Mouse (Mus musculus): Measurements from ENCODE around the gene Lamc1. TPM values are rescaled to one million over a fixed set of nuclear protein-coding genes. Genes with fewer than 3 reads are reported as not detected.

The Lamc1 gene
- polyA plus RNA-seq, 1 experiment from 2014 or later: 14.4 TPM

DNA sequence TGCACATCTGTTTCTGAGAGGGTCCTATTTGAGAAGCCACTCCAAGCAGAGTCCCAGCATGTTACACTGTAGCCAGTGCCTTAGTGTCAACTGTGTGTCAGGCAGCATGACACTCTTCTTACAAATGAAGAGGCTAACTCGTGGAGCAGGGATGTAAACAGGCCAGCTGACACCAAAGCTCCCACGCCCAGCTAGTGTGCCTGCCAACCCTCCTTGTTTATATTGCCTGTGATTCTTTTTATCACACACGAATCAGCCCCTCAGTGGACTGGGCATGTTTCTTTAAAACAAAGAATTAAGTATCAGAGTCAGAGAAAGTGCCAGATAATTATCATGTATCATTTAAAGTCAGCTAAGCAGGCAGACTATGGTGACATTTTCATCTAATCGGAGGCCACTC is 104.7 kb downstream of the Lamc1 start:
- WGBS: 68% methylated on average over 4 of the region's 4 CpGs
- Histone ChIP-seq H3K36me3 (ENCODE audit: control insufficient read depth, insufficient read depth) (peaks cover 35% of the 10 kb centered on the region), H3K4me3 (replicated peaks; ENCODE audit: low read length) (no peak overlapping the region), H3K9me3 (ENCODE audit: control insufficient read depth, low read length) (no peaks in the 10 kb centered on the region), H3K27me3 (replicated peaks; ENCODE audit: control insufficient read depth, insufficient read depth, low read length) (no peaks in the 10 kb centered on the region), H3K9ac (replicated peaks; ENCODE audit: low read depth, low read length) (no peak overlapping the region), H3K27ac (ENCODE audit: low read length) (no peak overlapping the region), H3K4me1 (replicated peaks; ENCODE audit: control insufficient read depth, insufficient read depth, low read length) (no peaks in the 10 kb centered on the region), H3K4me2 (ENCODE audit: low read length) (no peak overlapping the region)
- ATAC-seq: no peak

GRCm38 (mm10) chr1:153227096-153227495 is 105.5 kb downstream of the Lamc1 start:
- H3K27ac ChIP-seq (ENCODE audit: low read length): no peak overlapping the region
- 86% methylated on average over 8 of the region's 8 CpGs for WGBS
- H3K4me3 ChIP-seq (replicated peaks; ENCODE audit: low read length): no peak overlapping the region
- H3K9me3 ChIP-seq (ENCODE audit: control insufficient read depth, low read length): no peaks in the 10 kb centered on the region
- ATAC-seq: no peak
- no peaks in the 10 kb centered on the region for H3K27me3 ChIP-seq (replicated peaks; ENCODE audit: control insufficient read depth, insufficient read depth, low read length)
- no peaks in the 10 kb centered on the region for H3K4me1 ChIP-seq (replicated peaks; ENCODE audit: control insufficient read depth, insufficient read depth, low read length)
- peaks cover 33% of the 10 kb centered on the region for H3K36me3 ChIP-seq (ENCODE audit: control insufficient read depth, insufficient read depth)
- H3K9ac ChIP-seq (replicated peaks; ENCODE audit: low read depth, low read length): no peak overlapping the region
- H3K4me2 ChIP-seq (ENCODE audit: low read length): no peak overlapping the region

DNA sequence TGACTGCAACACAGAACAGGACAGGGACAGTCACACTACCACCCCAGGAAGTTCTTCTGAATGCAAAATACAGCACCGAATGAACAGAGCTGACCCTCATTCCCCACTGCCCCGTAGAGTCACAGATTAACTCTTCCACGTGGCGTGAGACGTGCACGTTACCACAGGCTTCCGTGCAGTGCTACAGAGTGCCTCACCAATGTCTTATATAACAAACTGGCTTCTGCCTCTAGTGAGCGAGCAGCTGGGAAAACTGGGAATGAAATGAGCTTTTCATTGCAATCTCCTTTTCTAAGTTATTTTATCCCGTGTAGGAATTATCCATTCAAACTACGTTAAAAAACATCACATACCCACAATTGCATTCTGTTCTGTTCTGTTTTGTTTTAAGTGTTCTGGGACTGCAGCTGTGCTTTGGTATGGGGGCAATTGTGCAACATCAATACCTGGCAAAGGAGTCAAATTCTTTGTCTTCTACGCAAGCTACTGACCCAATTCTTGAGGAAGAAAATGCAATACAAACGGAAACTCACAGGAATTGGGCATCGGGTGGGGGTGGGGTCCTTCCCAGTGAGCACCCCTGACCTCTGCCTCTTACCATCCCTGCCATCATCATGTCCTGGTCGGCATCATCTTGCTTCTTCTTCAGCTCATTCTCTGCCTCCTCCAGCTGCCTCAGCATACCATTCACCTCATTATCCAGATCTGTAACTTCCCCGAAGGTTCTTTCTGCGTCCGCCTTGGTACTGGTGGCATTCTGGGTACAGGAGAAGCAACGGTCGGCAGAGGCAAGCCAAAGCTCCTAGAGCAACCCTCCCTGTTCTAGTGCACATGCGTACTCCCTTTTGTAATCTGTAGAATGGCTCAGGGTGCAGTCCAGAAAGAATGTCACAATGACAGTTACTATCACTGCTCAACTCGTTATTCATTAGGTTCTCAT is 106.5 kb downstream of the Lamc1 start:
- Histone ChIP-seq H3K4me2 (ENCODE audit: low read length) (no peak overlapping the region), H3K9ac (replicated peaks; ENCODE audit: low read depth, low read length) (no peak overlapping the region), H3K9me3 (ENCODE audit: control insufficient read depth, low read length) (no peaks in the 10 kb centered on the region), H3K27ac (ENCODE audit: low read length) (no peak overlapping the region), H3K27me3 (replicated peaks; ENCODE audit: control insufficient read depth, insufficient read depth, low read length) (no peaks in the 10 kb centered on the region), H3K4me3 (replicated peaks; ENCODE audit: low read length) (no peak overlapping the region), H3K4me1 (replicated peaks; ENCODE audit: control insufficient read depth, insufficient read depth, low read length) (no peaks in the 10 kb centered on the region), H3K36me3 (ENCODE audit: control insufficient read depth, insufficient read depth) (peaks cover 34% of the 10 kb centered on the region)
- 85% methylated on average over 21 of the region's 21 CpGs for WGBS
- ATAC-seq: no peak

- 79% methylated on average over 5 of the region's 5 CpGs for WGBS
Observed at GRCm38 (mm10) chr1:153224331-153224730, 108.3 kb downstream of the Lamc1 start.

DNA sequence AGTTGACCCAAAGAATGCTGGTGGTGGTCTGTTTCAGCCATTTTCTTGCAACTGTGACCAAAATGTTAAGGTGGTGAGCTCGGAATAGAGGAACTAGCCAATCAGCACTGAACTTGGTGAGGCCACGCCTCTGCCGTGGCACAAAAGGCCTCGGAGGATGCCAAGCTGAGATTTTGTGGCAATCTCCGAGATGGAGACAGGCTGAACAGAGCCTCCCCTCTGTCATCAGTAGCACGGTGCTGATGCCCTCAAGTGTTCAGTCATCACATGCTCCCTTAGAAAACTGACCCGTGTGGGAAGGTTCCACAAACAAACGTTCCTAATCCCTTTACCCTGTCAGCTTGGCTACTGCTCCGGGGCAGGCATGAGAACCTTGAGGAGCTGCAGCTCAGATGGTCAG is 113.2 kb downstream of the Lamc1 start:
- H3K36me3 ChIP-seq (ENCODE audit: control insufficient read depth, insufficient read depth): peaks cover 8% of the 10 kb centered on the region
- no peaks in the 10 kb centered on the region for H3K27me3 ChIP-seq (replicated peaks; ENCODE audit: control insufficient read depth, insufficient read depth, low read length)
- no peak overlapping the region for H3K4me2 ChIP-seq (ENCODE audit: low read length)
- no peaks in the 10 kb centered on the region for H3K9me3 ChIP-seq (ENCODE audit: control insufficient read depth, low read length)
- no peak overlapping the region for H3K9ac ChIP-seq (replicated peaks; ENCODE audit: low read depth, low read length)
- WGBS: 47% methylated on average over 9 of the region's 9 CpGs
- peak; percentile 54; the same call in 1 of the 2 replicates for ATAC-seq
- no peak overlapping the region for H3K4me3 ChIP-seq (replicated peaks; ENCODE audit: low read length)
- H3K4me1 ChIP-seq (replicated peaks; ENCODE audit: control insufficient read depth, insufficient read depth, low read length): no peaks in the 10 kb centered on the region
- H3K27ac ChIP-seq (ENCODE audit: low read length): no peak overlapping the region

More at GRCm38 (mm10) chr1:153224331-153224730, 108.3 kb downstream of the Lamc1 start:
- H3K4me3 ChIP-seq (replicated peaks; ENCODE audit: low read length): no peak overlapping the region
- ATAC-seq: no peak
- H3K9ac ChIP-seq (replicated peaks; ENCODE audit: low read depth, low read length): no peak overlapping the region
- no peaks in the 10 kb centered on the region for H3K27me3 ChIP-seq (replicated peaks; ENCODE audit: control insufficient read depth, insufficient read depth, low read length)
- no peak overlapping the region for H3K27ac ChIP-seq (ENCODE audit: low read length)
- H3K4me2 ChIP-seq (ENCODE audit: low read length): no peak overlapping the region
- H3K36me3 ChIP-seq (ENCODE audit: control insufficient read depth, insufficient read depth): peaks cover 27% of the 10 kb centered on the region
- no peaks in the 10 kb centered on the region for H3K4me1 ChIP-seq (replicated peaks; ENCODE audit: control insufficient read depth, insufficient read depth, low read length)
- no peaks in the 10 kb centered on the region for H3K9me3 ChIP-seq (ENCODE audit: control insufficient read depth, low read length)

DNA sequence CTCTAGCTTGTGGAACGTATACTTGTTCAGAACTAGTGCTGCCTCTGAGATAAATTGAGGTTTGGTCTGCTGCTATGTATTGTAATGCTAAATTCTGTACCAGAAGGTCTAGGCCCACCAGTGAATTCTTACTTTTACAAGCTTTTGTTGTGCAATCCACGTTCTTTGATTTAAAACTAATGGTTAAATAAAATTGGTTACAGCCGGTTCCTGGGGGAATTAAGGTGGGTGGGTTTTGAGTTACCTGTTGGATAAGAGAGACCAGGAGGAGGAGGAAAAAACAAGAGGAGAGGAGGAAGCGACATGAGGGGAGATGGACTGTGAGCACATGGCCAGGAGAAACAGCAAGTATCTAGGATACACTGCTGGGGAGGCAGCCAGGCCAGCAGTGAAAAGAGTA is 116.1 kb downstream of the Lamc1 start:
- H3K4me1 ChIP-seq (replicated peaks; ENCODE audit: control insufficient read depth, insufficient read depth, low read length): no peaks in the 10 kb centered on the region
- H3K27me3 ChIP-seq (replicated peaks; ENCODE audit: control insufficient read depth, insufficient read depth, low read length): no peaks in the 10 kb centered on the region
- no peak overlapping the region for H3K9ac ChIP-seq (replicated peaks; ENCODE audit: low read depth, low read length)
- 85% methylated on average over 4 of the region's 4 CpGs for WGBS
- no peaks in the 10 kb centered on the region for H3K9me3 ChIP-seq (ENCODE audit: control insufficient read depth, low read length)
- peaks cover 6% of the 10 kb centered on the region; the same call in 1 of the 2 replicates for H3K36me3 ChIP-seq (ENCODE audit: control insufficient read depth, insufficient read depth)
- H3K4me2 ChIP-seq (ENCODE audit: low read length): no peak overlapping the region
- no peak overlapping the region for H3K27ac ChIP-seq (ENCODE audit: low read length)
- ATAC-seq: no peak
- no peak overlapping the region for H3K4me3 ChIP-seq (replicated peaks; ENCODE audit: low read length)

GRCm38 (mm10) chr1:153215676-153216075 is 116.9 kb downstream of the Lamc1 start:
- H3K27ac ChIP-seq (ENCODE audit: low read length): no peak overlapping the region
- no peak overlapping the region for H3K4me2 ChIP-seq (ENCODE audit: low read length)
- H3K36me3 ChIP-seq (ENCODE audit: control insufficient read depth, insufficient read depth): no peaks in the 10 kb centered on the region
- no peak for ATAC-seq
- no peak overlapping the region for H3K9ac ChIP-seq (replicated peaks; ENCODE audit: low read depth, low read length)
- no peak overlapping the region for H3K4me3 ChIP-seq (replicated peaks; ENCODE audit: low read length)
- 80% methylated on average over 5 of the region's 5 CpGs for WGBS
- H3K27me3 ChIP-seq (replicated peaks; ENCODE audit: control insufficient read depth, insufficient read depth, low read length): no peaks in the 10 kb centered on the region
- no peaks in the 10 kb centered on the region for H3K9me3 ChIP-seq (ENCODE audit: control insufficient read depth, low read length)
- H3K4me1 ChIP-seq (replicated peaks; ENCODE audit: control insufficient read depth, insufficient read depth, low read length): no peaks in the 10 kb centered on the region

GRCm38 (mm10) chr1:153210992-153211391 is 121.6 kb downstream of the Lamc1 start:
- H3K4me3 ChIP-seq (replicated peaks; ENCODE audit: low read length): no peak overlapping the region
- H3K9ac ChIP-seq (replicated peaks; ENCODE audit: low read depth, low read length): no peak overlapping the region
- no peak for ATAC-seq
- WGBS: 59% methylated on average over 4 of the region's 4 CpGs
- H3K27me3 ChIP-seq (replicated peaks; ENCODE audit: control insufficient read depth, insufficient read depth, low read length): no peaks in the 10 kb centered on the region
- H3K4me2 ChIP-seq (ENCODE audit: low read length): no peak overlapping the region
- H3K36me3 ChIP-seq (ENCODE audit: control insufficient read depth, insufficient read depth): no peaks in the 10 kb centered on the region
- no peaks in the 10 kb centered on the region for H3K9me3 ChIP-seq (ENCODE audit: control insufficient read depth, low read length)
- H3K4me1 ChIP-seq (replicated peaks; ENCODE audit: control insufficient read depth, insufficient read depth, low read length): no peaks in the 10 kb centered on the region
- H3K27ac ChIP-seq (ENCODE audit: low read length): no peak overlapping the region

DNA sequence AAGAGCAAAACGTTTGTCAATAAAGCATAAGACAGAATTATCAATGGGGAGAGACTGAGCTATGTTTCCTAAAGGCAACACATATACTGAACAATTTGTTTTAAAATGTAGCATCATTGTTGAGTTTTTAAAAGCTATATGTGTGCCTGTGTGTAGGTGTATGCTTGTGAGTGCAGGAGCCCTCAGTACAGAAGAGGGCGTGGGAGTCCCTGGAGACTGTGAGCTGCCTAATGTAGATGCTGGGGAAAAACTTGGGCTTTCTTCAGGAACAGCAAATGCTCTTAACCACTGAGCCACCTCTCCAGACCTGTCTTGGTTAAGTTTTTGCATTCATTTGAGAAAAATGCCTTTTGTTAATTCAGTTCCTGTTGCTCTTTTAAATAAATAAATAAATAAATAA is 122.4 kb downstream of the Lamc1 start:
- Histone ChIP-seq H3K4me1 (replicated peaks; ENCODE audit: control insufficient read depth, insufficient read depth, low read length) (no peaks in the 10 kb centered on the region), H3K9me3 (ENCODE audit: control insufficient read depth, low read length) (no peaks in the 10 kb centered on the region), H3K27me3 (replicated peaks; ENCODE audit: control insufficient read depth, insufficient read depth, low read length) (no peaks in the 10 kb centered on the region), H3K36me3 (ENCODE audit: control insufficient read depth, insufficient read depth) (no peaks in the 10 kb centered on the region), H3K27ac (ENCODE audit: low read length) (no peak overlapping the region), H3K4me3 (replicated peaks; ENCODE audit: low read length) (no peak overlapping the region), H3K9ac (replicated peaks; ENCODE audit: low read depth, low read length) (no peak overlapping the region), H3K4me2 (ENCODE audit: low read length) (no peak overlapping the region)
- 83% methylated on average over 2 of the region's 2 CpGs for WGBS
- ATAC-seq: no peak
